Mouse (Mus musculus) olfactory bulb, adult 2 months (tissue): Measurements from ENCODE around the gene Gnat1.

ENCODE experiments used
- CTCF ChIP-seq: fragments of 200-500 bp; IDR thresholded peaks from 2 replicates; pipeline ENCODE4 v1.5.1; 2012; ENCODE audit warnings: low read depth, mild to moderate bottlenecking, low read length, moderate library complexity; ENCODE audit not compliant: insufficient read depth
- POLR2A ChIP-seq: fragments of 200-500 bp; IDR thresholded peaks from 2 replicates; pipeline ENCODE4 v1.6.1; 2012; ENCODE audit warnings: mild to moderate bottlenecking, low read depth, low read length, moderate library complexity; ENCODE audit not compliant: insufficient read depth

- TF ChIP-seq CTCF (no peak), POLR2A (no peak)
Observed at GRCm38 (mm10) chr9:107724796-107725195, 45.3 kb upstream of the Gnat1 start.
